Mouse (Mus musculus) kidney, embryonic 14.5 days (tissue): ENCODE data around the gene Olfr1136. TPM values are rescaled to one million over a fixed set of nuclear protein-coding genes. Genes with fewer than 3 reads are reported as not detected.

Experiments
- ATAC-seq: fragments of 200-750 bp; cut with Nextera tagmentation; 2 replicates; pipeline ENCODE4 v1.8.0; 2017; ENCODE audit warnings: moderate number of reproducible peaks, mild to moderate bottlenecking, moderate TSS enrichment, moderate library complexity; ENCODE audit not compliant: low FRiP score, low TSS enrichment
- H3K27ac ChIP-seq: fragments of 300-500 bp; sonication (generic); 2 replicates; pipeline ENCODE4 v1.5.1; 2014; ENCODE audit warnings: low read depth, mild to moderate bottlenecking, low read length, moderate library complexity, mixed read lengths
- H3K27me3 ChIP-seq: fragments of 300-500 bp; sonication (generic); 2 replicates; pipeline ENCODE4 v1.6.1; 2014; ENCODE audit warnings: mild to moderate bottlenecking, low read length; ENCODE audit not compliant: control insufficient read depth, insufficient read depth
- H3K36me3 ChIP-seq: fragments of 300-500 bp; sonication (generic); 2 replicates; pipeline ENCODE4 v1.6.1; 2014; ENCODE audit warnings: low read length, mixed read lengths; ENCODE audit not compliant: control insufficient read depth, insufficient read depth
- H3K4me1 ChIP-seq: fragments of 300-500 bp; sonication (generic); 2 replicates; pipeline ENCODE4 v1.6.1; 2014; ENCODE audit warnings: low read length, mixed read lengths; ENCODE audit not compliant: control insufficient read depth, insufficient read depth
- H3K4me2 ChIP-seq: fragments of 300-500 bp; sonication (generic); replicated peaks from 2 replicates; pipeline ENCODE4 v1.6.1; 2014; ENCODE audit warnings: low read depth, mild to moderate bottlenecking, low read length
- H3K4me3 ChIP-seq: fragments of 300-500 bp; sonication (generic); 2 replicates; pipeline ENCODE4 v1.5.1; 2014; ENCODE audit warnings: mild to moderate bottlenecking, low read length
- H3K9ac ChIP-seq: fragments of 300-500 bp; sonication (generic); 2 replicates; pipeline ENCODE4 v1.6.1; 2014; ENCODE audit warnings: low read depth, mild to moderate bottlenecking, low read length, moderate library complexity
- H3K9me3 ChIP-seq: fragments of 300-500 bp; sonication (generic); 2 replicates; pipeline ENCODE4 v1.6.1; 2016; ENCODE audit warnings: low read length; ENCODE audit not compliant: control insufficient read depth
- WGBS: fragments of 180-500 bp; shearing (Covaris S2); extraction: QIAGEN DNeasy Blood & Tissue Kit; methylation state at CpG from one replicate; pipeline ENCODE4 v1.1.7; 2014; 5-methylcytosine and 5-hydroxymethylcytosine counted together
- polyA plus RNA-seq: library from polyadenylated mRNA; unstranded; fragments of >200 nt; fragmentation: Nextera tagmentation; extraction: Ambion mirVana; gene quantifications from 2 replicates; pipeline ENCODE4 v1.2.1, GENCODE M21; 2014

Olfr1136 gene
- polyA plus RNA-seq = not detected in 2 replicates

DNA sequence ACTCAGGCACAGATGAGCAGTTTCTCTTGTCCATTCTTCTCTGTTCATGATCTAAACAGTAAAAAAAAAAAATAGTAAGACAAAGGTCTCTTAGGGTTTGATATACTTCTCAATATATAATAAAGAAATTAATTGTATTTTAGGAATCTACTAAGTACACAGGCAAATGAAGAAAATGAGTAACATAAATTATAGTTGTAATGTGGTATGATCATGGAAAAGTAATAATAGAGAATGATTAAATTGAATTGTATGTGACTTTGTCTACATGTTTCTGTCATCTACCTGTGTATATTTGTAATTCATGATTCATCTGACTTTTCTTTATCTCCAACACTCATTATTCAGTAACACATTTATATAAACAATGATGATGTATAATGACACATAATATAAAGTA lies at the start of gene Olfr1136:
TSS of gene Olfr1136 (minus strand) at position 101 of the 400 bp plus-strand sequence.
- ATAC-seq = no peak
- no peaks in the 10 kb centered on the region for H3K4me1 ChIP-seq
- H3K27me3 ChIP-seq = no peaks in the 10 kb centered on the region
- H3K4me2 ChIP-seq = no peak within 1 kb of the TSS
- H3K9me3 ChIP-seq = no peaks in the 10 kb centered on the region
- no peak within 1 kb of the TSS for H3K9ac ChIP-seq
- no peaks in the 10 kb centered on the region for H3K36me3 ChIP-seq
- no peak within 1 kb of the TSS for H3K27ac ChIP-seq
- no peak within 1 kb of the TSS for H3K4me3 ChIP-seq

DNA sequence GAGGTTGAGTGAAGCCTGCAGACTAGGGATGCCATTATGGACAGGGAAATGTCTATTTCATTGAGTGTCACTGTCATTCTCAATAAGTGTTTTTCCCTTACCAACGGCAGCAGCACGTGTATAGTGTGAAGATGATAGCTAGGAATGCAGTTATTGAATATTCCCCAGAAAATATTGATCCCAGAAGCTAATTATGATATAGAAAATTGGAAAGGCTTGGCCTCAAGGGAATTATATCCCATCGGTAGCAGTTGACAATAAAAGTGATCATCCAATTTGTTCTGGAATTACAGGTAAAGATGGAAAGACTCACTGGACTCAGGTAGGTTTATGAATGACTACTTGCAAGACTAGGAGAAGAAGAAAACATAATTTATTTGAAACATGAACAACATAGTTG lies 49.7 kb upstream of the Olfr1136 start, which contains the start of gene Olfr1140:
TSS of gene Olfr1140 (plus strand) at position 301 of the 400 bp plus-strand sequence.
- 69% methylated on average over 3 of the region's 3 CpGs for WGBS
- H3K27me3 ChIP-seq = no peaks in the 10 kb centered on the region
- H3K4me3 ChIP-seq = no peak within 1 kb of the TSS
- H3K9ac ChIP-seq = no peak within 1 kb of the TSS
- no peaks in the 10 kb centered on the region for H3K9me3 ChIP-seq
- H3K36me3 ChIP-seq = no peaks in the 10 kb centered on the region
- H3K27ac ChIP-seq = no peak within 1 kb of the TSS
- no peak for ATAC-seq
- no peaks in the 10 kb centered on the region for H3K4me1 ChIP-seq
- no peak within 1 kb of the TSS for H3K4me2 ChIP-seq

DNA sequence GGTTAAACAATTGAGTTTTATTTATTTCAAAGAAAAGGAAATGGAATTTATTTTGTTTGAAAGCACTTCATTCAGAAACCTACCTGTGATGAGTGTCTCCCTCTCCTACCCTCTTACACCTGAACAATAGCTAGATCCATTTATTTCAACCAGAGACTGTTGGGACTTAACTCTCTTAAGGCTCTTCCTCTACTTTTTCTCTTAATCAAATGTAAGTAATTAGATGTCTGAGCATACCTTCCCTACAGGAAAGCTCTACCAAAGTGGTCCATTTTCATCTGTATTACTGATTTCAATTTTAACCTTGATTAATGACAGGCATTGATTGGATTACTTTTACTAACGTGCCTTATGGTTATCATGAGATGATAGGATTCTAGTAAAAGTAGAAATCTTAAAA lies 46.1 kb upstream of the Olfr1136 start, which contains the start of gene Olfr1138:
TSS of gene Olfr1138 (minus strand) at position 101 of the 400 bp plus-strand sequence.
- Histone ChIP-seq H3K9me3 (no peaks in the 10 kb centered on the region), H3K27me3 (no peaks in the 10 kb centered on the region), H3K4me2 (no peak within 1 kb of the TSS), H3K27ac (no peak within 1 kb of the TSS), H3K4me1 (no peaks in the 10 kb centered on the region), H3K9ac (no peak within 1 kb of the TSS), H3K36me3 (no peaks in the 10 kb centered on the region), H3K4me3 (no peak within 1 kb of the TSS)
- no peak for ATAC-seq
- WGBS = 83% methylated on average over 1 of the region's 1 CpGs

DNA sequence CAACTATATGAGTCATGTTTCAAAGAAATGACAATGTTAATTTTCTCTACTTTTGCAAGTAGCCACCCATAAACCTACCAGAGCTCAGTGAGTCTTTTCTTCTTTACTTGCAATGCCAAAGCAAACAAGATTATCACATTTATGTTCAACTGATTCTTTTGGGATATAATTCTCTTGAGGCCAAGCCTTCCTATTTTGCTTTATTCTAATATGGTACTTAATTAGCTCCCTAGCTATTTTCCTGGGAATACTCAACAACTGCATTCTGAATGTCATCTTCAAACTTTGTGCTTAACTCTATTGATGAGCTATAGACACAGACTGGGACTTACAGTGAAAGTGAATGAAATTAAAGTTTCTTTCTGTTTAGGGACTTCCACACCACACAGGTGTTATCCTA lies 19.3 kb upstream of the Olfr1136 start, which contains the start of gene Olfr1137:
TSS of gene Olfr1137 (minus strand) at position 101 of the 400 bp plus-strand sequence.
- no peaks in the 10 kb centered on the region for H3K27me3 ChIP-seq
- no peaks in the 10 kb centered on the region for H3K9me3 ChIP-seq
- no peak for ATAC-seq
- no peak within 1 kb of the TSS for H3K9ac ChIP-seq
- no peak within 1 kb of the TSS for H3K4me2 ChIP-seq
- no peak within 1 kb of the TSS for H3K27ac ChIP-seq
- H3K4me3 ChIP-seq = no peak within 1 kb of the TSS
- H3K36me3 ChIP-seq = no peaks in the 10 kb centered on the region
- no peaks in the 10 kb centered on the region for H3K4me1 ChIP-seq

DNA sequence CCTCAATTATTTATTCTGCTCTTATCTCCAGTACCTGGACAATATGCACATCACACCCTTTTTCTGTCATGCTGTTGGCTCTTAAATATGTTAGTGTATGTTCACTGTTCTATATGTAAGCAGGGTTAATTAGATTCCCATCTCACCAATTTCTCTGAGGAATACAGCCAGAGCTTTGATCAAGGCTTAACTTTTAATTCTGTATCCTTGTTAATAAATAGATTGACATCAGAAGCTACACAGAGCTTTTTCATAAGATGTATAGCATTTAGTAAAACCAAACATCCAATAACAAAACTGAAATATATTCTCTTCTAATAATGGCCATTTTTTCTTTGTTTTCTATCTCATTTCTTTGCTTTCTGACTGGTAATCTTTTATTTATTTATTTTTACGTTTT lies 20.2 kb downstream of the Olfr1136 start, which contains the start of gene Olfr1135:
TSS of gene Olfr1135 (minus strand) at position 101 of the 400 bp plus-strand sequence.
- H3K9ac ChIP-seq = no peak within 1 kb of the TSS
- no peaks in the 10 kb centered on the region for H3K9me3 ChIP-seq
- no peak within 1 kb of the TSS for H3K4me3 ChIP-seq
- H3K27ac ChIP-seq = no peak within 1 kb of the TSS
- H3K27me3 ChIP-seq = no peaks in the 10 kb centered on the region
- no peak for ATAC-seq
- H3K4me1 ChIP-seq = no peaks in the 10 kb centered on the region
- WGBS = 13% methylated on average over 1 of the region's 1 CpGs
- H3K36me3 ChIP-seq = no peaks in the 10 kb centered on the region
- H3K4me2 ChIP-seq = no peak within 1 kb of the TSS

DNA sequence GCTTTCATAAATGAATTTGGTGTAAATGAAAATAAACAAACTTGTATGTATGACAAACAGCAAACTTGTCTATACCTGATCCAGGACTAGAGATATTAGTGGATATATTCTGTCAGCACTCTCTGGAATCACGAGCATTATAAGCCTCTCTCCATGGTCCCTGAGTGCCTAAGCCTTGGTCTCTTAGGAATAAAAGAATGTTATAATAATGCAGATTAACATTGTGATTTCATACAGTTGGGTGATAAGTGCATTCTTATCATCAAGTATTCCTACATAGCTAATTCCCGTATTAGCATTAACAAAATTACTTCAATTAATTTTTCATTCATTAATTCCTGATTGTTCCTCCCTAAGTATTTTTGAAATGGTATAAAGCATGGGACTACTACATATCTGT lies 35.4 kb downstream of the Olfr1136 start, which contains the start of gene Olfr1134:
TSS of gene Olfr1134 (minus strand) at position 101 of the 400 bp plus-strand sequence.
- WGBS = 91% methylated on average over 2 of the region's 2 CpGs
- Histone ChIP-seq H3K27ac (no peak within 1 kb of the TSS), H3K4me3 (no peak within 1 kb of the TSS), H3K36me3 (no peaks in the 10 kb centered on the region), H3K4me1 (no peaks in the 10 kb centered on the region), H3K27me3 (no peaks in the 10 kb centered on the region), H3K9me3 (no peaks in the 10 kb centered on the region), H3K9ac (no peak within 1 kb of the TSS), H3K4me2 (no peak within 1 kb of the TSS)
- no peak for ATAC-seq

DNA sequence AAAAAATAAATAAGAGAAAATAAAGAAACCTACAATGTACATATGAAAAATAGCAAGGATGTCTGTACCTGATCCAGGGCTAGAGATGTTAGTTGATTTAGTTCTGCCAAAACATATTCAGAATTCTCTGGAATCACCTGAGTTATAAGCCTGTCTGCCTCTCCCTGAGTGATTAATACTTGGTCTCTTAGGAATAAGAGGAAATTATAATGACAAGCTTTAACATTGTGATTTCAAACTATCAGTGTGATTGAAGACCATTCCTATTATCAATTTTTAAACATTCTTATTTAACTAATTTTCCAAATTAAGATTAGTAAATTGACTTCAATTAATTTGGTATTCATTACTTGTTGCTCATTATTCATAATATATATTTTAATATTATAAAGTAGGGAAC lies 46.5 kb downstream of the Olfr1136 start, which contains the start of gene Olfr1133:
TSS of gene Olfr1133 (minus strand) at position 101 of the 400 bp plus-strand sequence.
- Histone ChIP-seq H3K9me3 (no peaks in the 10 kb centered on the region), H3K4me2 (no peak within 1 kb of the TSS), H3K4me1 (no peaks in the 10 kb centered on the region), H3K27ac (no peak within 1 kb of the TSS), H3K9ac (no peak within 1 kb of the TSS), H3K4me3 (no peak within 1 kb of the TSS), H3K36me3 (no peaks in the 10 kb centered on the region), H3K27me3 (no peaks in the 10 kb centered on the region)
- ATAC-seq = no peak

Other genes starting within 250 kb of the Olfr1136 start
- not detected in 2 replicates for gene Olfr1126, start 240.0 kb downstream of the Olfr1136 start, polyA plus RNA-seq
- not detected in 2 replicates for gene Pramel7, start 196.9 kb downstream of the Olfr1136 start, polyA plus RNA-seq
- gene Pramel6, start 187.4 kb downstream of the Olfr1136 start, polyA plus RNA-seq = not detected in 2 replicates
- gene Olfr153, start 162.2 kb downstream of the Olfr1136 start, polyA plus RNA-seq = not detected in 2 replicates
- gene Olfr1128, start 148.4 kb downstream of the Olfr1136 start, polyA plus RNA-seq = not detected in 2 replicates
- gene Olfr1129, start 120.0 kb downstream of the Olfr1136 start, polyA plus RNA-seq = not detected in 2 replicates
- not detected in 2 replicates for gene Olfr1130, start 87.7 kb downstream of the Olfr1136 start, polyA plus RNA-seq
- not detected in 2 replicates for gene Olfr1131, start 66.8 kb downstream of the Olfr1136 start, polyA plus RNA-seq
- not detected in 2 replicates for gene Olfr1132, start 56.4 kb downstream of the Olfr1136 start, polyA plus RNA-seq
- gene Olfr1133, start 46.6 kb downstream of the Olfr1136 start, polyA plus RNA-seq = not detected in 2 replicates
- gene Olfr1134, start 35.5 kb downstream of the Olfr1136 start, polyA plus RNA-seq = not detected in 2 replicates
- not detected in 2 replicates for gene Olfr1135, start 20.3 kb downstream of the Olfr1136 start, polyA plus RNA-seq
- gene Olfr1137, start 19.2 kb upstream of the Olfr1136 start, polyA plus RNA-seq = not detected in 2 replicates
- gene Olfr1138, start 46.0 kb upstream of the Olfr1136 start, polyA plus RNA-seq = not detected in 2 replicates
- gene Olfr1140, start 49.8 kb upstream of the Olfr1136 start, polyA plus RNA-seq = not detected in 2 replicates
- not detected in 2 replicates for gene Olfr1141, start 60.0 kb upstream of the Olfr1136 start, polyA plus RNA-seq
- not detected in 2 replicates for gene Olfr152, start 85.5 kb upstream of the Olfr1136 start, polyA plus RNA-seq
- not detected in 2 replicates for gene Olfr1143, start 106.6 kb upstream of the Olfr1136 start, polyA plus RNA-seq
- gene Olfr1145, start 115.9 kb upstream of the Olfr1136 start, polyA plus RNA-seq = not detected in 2 replicates
- not detected in 2 replicates for gene Olfr1148, start 136.6 kb upstream of the Olfr1136 start, polyA plus RNA-seq
- gene Olfr1150-ps1, start 150.0 kb upstream of the Olfr1136 start, polyA plus RNA-seq = not detected in 2 replicates
- not detected in 2 replicates for gene Olfr1151, start 161.9 kb upstream of the Olfr1136 start, polyA plus RNA-seq
- gene Olfr1152, start 172.5 kb upstream of the Olfr1136 start, polyA plus RNA-seq = not detected in 2 replicates
- gene Olfr1153, start 201.0 kb upstream of the Olfr1136 start, polyA plus RNA-seq = not detected in 2 replicates
- not detected in 2 replicates for gene Olfr1154, start 211.2 kb upstream of the Olfr1136 start, polyA plus RNA-seq